Mouse (Mus musculus): ENCODE results near the gene Adam11.

GRCm38 (mm10) chr11:102728614-102729013 is 32.6 kb upstream of the Adam11 start:
- TF ChIP-seq POLR2A (IDR thresholded peaks at IDR 0.05; ENCODE audit: extremely low read depth, insufficient read depth, low read length) (no peak), CTCF (IDR thresholded peaks at IDR 0.05; ENCODE audit: low read depth, low read length) (no peak)

Data from liver, adult 2 months (tissue).